Mouse (Mus musculus) G1E (cell line): ENCODE results near the gene Larp4b. TPM values are rescaled to one million over a fixed set of nuclear protein-coding genes. Genes with fewer than 3 reads are reported as not detected.

Experiments
- ATAC-seq: 2 replicates; pipeline ENCODE4 v1.8.0; 2016; ENCODE audit warnings: mild to moderate bottlenecking; ENCODE audit not compliant: insufficient number of reproducible peaks, poor library complexity, low FRiP score, severe bottlenecking; ENCODE audit errors: extremely low read depth
- DNase-seq: peaks from one replicate; pipeline ENCODE4 v3.0.0; 2012; ENCODE audit warnings: low spot score
- H3K27me3 ChIP-seq: 2 replicates; pipeline ENCODE4 v1.6.1; 2012; ENCODE audit warnings: mild to moderate bottlenecking, low read length, inconsistent platforms; ENCODE audit not compliant: insufficient read depth
- H3K36me3 ChIP-seq: replicated peaks from 2 replicates; pipeline ENCODE3; 2012; ENCODE audit warnings: mild to moderate bottlenecking, inconsistent platforms
- H3K4me1 ChIP-seq: 2 replicates; pipeline ENCODE4 v1.6.1; 2012; ENCODE audit warnings: low read depth, low read length, inconsistent platforms, mixed read lengths; ENCODE audit not compliant: insufficient read depth
- H3K4me3 ChIP-seq: 2 replicates; pipeline ENCODE4 v1.5.1; 2012; ENCODE audit warnings: low read depth, mild to moderate bottlenecking, inconsistent platforms, low read length, moderate library complexity, mixed read lengths
- H3K9me3 ChIP-seq: replicated peaks from 2 replicates; pipeline ENCODE4 v1.6.1; 2012; ENCODE audit warnings: inconsistent platforms
- CTCF ChIP-seq: IDR thresholded peaks from 2 replicates; pipeline ENCODE4 v1.5.1; 2012; ENCODE audit warnings: low read depth, low read length, inconsistent platforms, mixed read lengths
- GATA1 ChIP-seq: IDR thresholded peaks from 2 replicates; pipeline ENCODE4 v1.6.1; 2012; ENCODE audit warnings: borderline replicate concordance, low read length, inconsistent platforms, mixed read lengths
- GATA2 ChIP-seq: IDR thresholded peaks from 2 replicates; pipeline ENCODE4 v1.6.1; 2012; ENCODE audit warnings: low read depth, low read length, inconsistent platforms, borderline replicate concordance
- POLR2AphosphoS5 ChIP-seq: IDR thresholded peaks from 2 replicates; pipeline ENCODE4 v1.6.1; 2012; ENCODE audit warnings: low read depth, low read length, inconsistent platforms; ENCODE audit not compliant: insufficient replicate concordance
- TAL1 ChIP-seq: conservative IDR thresholded peaks from 2 replicates; pipeline ENCODE4 v1.6.1; 2012; ENCODE audit warnings: low read depth, low read length, inconsistent platforms, mixed read lengths
- polyA plus RNA-seq: library from polyadenylated mRNA; stranded (reverse); fragments of >175 nt; gene quantifications from 2 replicates; pipeline ENCODE4 v1.2.3, GENCODE M21; 2012
- total RNA-seq, 2 experiments: library from RNA; stranded (forward) in 1 of 2; stranded (reverse) in 1 of 2; fragments of 200-1000 nt in 1 of 2; fragments of >200 nt in 1 of 2; fragmentation: Nextera tagmentation in 1 of 2; gene quantifications; 2 replicates each; pipeline ENCODE4 v1.2.3; 2014 to 2017

Larp4b gene
- total and polyA plus RNA-seq, 3 experiments = 66.3 to 233 (median 208) TPM

- Histone ChIP-seq H3K9me3 (no peaks in the 10 kb centered on the region), H3K4me3 (no peak overlapping the region), H3K4me1 (peaks cover 35% of the 10 kb centered on the region), H3K27me3 (peaks cover 3% of the 10 kb centered on the region; the same call in 1 of the 2 replicates), H3K36me3 (peaks cover 43% of the 10 kb centered on the region)
- no peak for TF ChIP-seq GATA1
- no peak for TF ChIP-seq GATA2
- TF ChIP-seq CTCF = no peak
- no peak for TF ChIP-seq POLR2AphosphoS5
- no peak for TF ChIP-seq TAL1
- DNase-seq (no peak), ATAC-seq (no peak)
Observed at GRCm38 (mm10) chr13:9178718-9179117, 85.0 kb downstream of the Larp4b start.

GRCm38 (mm10) chr13:9180221-9180620 lies 86.5 kb downstream of the Larp4b start:
- peaks cover 28% of the 10 kb centered on the region for H3K36me3 ChIP-seq
- ATAC-seq = no peak
- peaks cover 32% of the 10 kb centered on the region for H3K4me1 ChIP-seq
- peaks cover 6% of the 10 kb centered on the region; the same call in 1 of the 2 replicates for H3K27me3 ChIP-seq
- no peak for DNase-seq
- TF ChIP-seq CTCF (no peak), TAL1 (no peak), GATA2 (no peak), POLR2AphosphoS5 (no peak), GATA1 (no peak)
- H3K9me3 ChIP-seq = no peaks in the 10 kb centered on the region
- H3K4me3 ChIP-seq = no peak overlapping the region

GRCm38 (mm10) chr13:9181106-9181505 lies 87.4 kb downstream of the Larp4b start:
- TF ChIP-seq GATA1 = no peak
- TF ChIP-seq TAL1 = no peak
- TF ChIP-seq CTCF = no peak
- TF ChIP-seq GATA2 = no peak
- TF ChIP-seq POLR2AphosphoS5 = no peak
- DNase-seq (no peak), ATAC-seq (no peak)
- H3K27me3 ChIP-seq = peaks cover 7% of the 10 kb centered on the region; the same call in 1 of the 2 replicates
- H3K4me3 ChIP-seq = no peak overlapping the region
- H3K36me3 ChIP-seq = peaks cover 20% of the 10 kb centered on the region
- H3K4me1 ChIP-seq = peaks cover 30% of the 10 kb centered on the region
- no peaks in the 10 kb centered on the region for H3K9me3 ChIP-seq

GRCm38 (mm10) chr13:9181666-9182264 lies 88.1 kb downstream of the Larp4b start:
- Histone ChIP-seq H3K27me3 (peaks cover 9% of the 10 kb centered on the region; the same call in 1 of the 2 replicates), H3K4me1 (peaks cover 23% of the 10 kb centered on the region), H3K9me3 (no peaks in the 10 kb centered on the region), H3K4me3 (no peak overlapping the region), H3K36me3 (peaks cover 13% of the 10 kb centered on the region)
- peak; percentile 47 for DNase-seq
- peak; percentile 41; the same call in 1 of the 2 replicates for ATAC-seq
- TF ChIP-seq GATA1 (no peak), CTCF (peak; percentile 28; the same call in 1 of the 2 replicates)

- no peak for TF ChIP-seq GATA2
- no peak for TF ChIP-seq CTCF
- no peak for TF ChIP-seq TAL1
- no peak for TF ChIP-seq POLR2AphosphoS5
- no peak for TF ChIP-seq GATA1
- ATAC-seq (no peak), DNase-seq (no peak)
- Histone ChIP-seq H3K36me3 (no peaks in the 10 kb centered on the region), H3K27me3 (peaks cover 25% of the 10 kb centered on the region), H3K9me3 (no peaks in the 10 kb centered on the region), H3K4me3 (no peak overlapping the region), H3K4me1 (peaks cover 8% of the 10 kb centered on the region; the same call in 1 of the 2 replicates)
Observed at GRCm38 (mm10) chr13:9184281-9184680, 90.6 kb downstream of the Larp4b start.

- H3K36me3 ChIP-seq = no peaks in the 10 kb centered on the region
- H3K4me1 ChIP-seq = peaks cover 5% of the 10 kb centered on the region; the same call in 1 of the 2 replicates
- no peak overlapping the region for H3K4me3 ChIP-seq
- TF ChIP-seq GATA2 (no peak), CTCF (no peak), TAL1 (no peak), POLR2AphosphoS5 (no peak), GATA1 (no peak)
- H3K27me3 ChIP-seq = peaks cover 25% of the 10 kb centered on the region
- ATAC-seq = no peak
- H3K9me3 ChIP-seq = no peaks in the 10 kb centered on the region
- DNase-seq = no peak
Observed at GRCm38 (mm10) chr13:9184716-9185115, 91.0 kb downstream of the Larp4b start.

- no peaks in the 10 kb centered on the region for H3K36me3 ChIP-seq
- H3K4me3 ChIP-seq = no peak overlapping the region
- H3K27me3 ChIP-seq = peaks cover 30% of the 10 kb centered on the region
- no peak for TF ChIP-seq GATA1
- TF ChIP-seq POLR2AphosphoS5 = no peak
- TF ChIP-seq TAL1 = no peak
- TF ChIP-seq GATA2 = no peak
- TF ChIP-seq CTCF = no peak
- ATAC-seq = no peak
- no peaks in the 10 kb centered on the region for H3K4me1 ChIP-seq
- H3K9me3 ChIP-seq = no peaks in the 10 kb centered on the region
- DNase-seq = no peak
Observed at GRCm38 (mm10) chr13:9187156-9187555, 93.5 kb downstream of the Larp4b start.
